Mouse (Mus musculus): ENCODE results near the gene Nup85.

DNA sequence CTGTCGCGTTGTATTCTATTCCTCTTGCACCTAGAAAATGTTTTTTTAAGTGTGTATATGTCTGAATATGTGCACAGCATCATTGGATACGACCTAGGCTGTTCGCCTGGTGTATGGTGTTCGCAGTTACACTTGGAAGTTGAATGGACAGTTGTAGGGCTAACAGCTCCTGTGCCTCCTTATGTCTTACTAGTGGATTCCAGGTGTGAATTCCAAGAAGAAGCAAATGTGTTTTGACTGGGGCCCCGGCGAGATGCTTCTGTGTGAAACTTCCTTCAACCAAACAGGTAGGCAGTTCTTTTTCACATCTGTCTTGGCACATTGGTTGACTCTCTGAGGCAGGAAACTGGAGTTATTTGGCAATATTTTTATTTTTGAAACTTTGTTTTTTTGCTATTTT, 727 bp downstream of the Nup85 start:
- TF ChIP-seq CTCF (IDR thresholded peaks at IDR 0.05; ENCODE audit: extremely low read depth, insufficient read length, insufficient replicate concordance, low read depth, low read length): no peak
- no peak for TF ChIP-seq POLR2A (IDR thresholded peaks at IDR 0.05; ENCODE audit: low read depth, low read length)

All from small intestine, adult 2 months (tissue).